Mouse (Mus musculus) CH12.LX (cell line): ENCODE data around the gene Urad. TPM values are rescaled to one million over a fixed set of nuclear protein-coding genes. Genes with fewer than 3 reads are reported as not detected.

Source experiments
- DNase-seq: peaks from one replicate; pipeline ENCODE4 v3.0.0-alpha.2; 2013; ENCODE audit errors: extremely low read depth
- H3K27ac ChIP-seq: 2 replicates; pipeline ENCODE4 v1.5.1; 2012; ENCODE audit warnings: low read depth, mild to moderate bottlenecking, control low read depth, moderate library complexity; ENCODE audit not compliant: insufficient read depth
- H3K27me3 ChIP-seq: replicated peaks from 2 replicates; pipeline ENCODE3; 2012; ENCODE audit warnings: inconsistent platforms
- H3K36me3 ChIP-seq, 2 experiments: replicated peaks in 1 of 2; 2 replicates each; pipeline versions ENCODE3 to v1.6.1; 2012; ENCODE audit warnings: inconsistent platforms in 1 of 2, low read length in 1 of 2, mild to moderate bottlenecking in 1 of 2, mixed read lengths in 1 of 2, moderate library complexity in 1 of 2; ENCODE audit not compliant: control insufficient read depth in 1 of 2, insufficient read depth in 1 of 2
- H3K4me1 ChIP-seq, 2 experiments: 2 replicates each; pipeline ENCODE4 v1.6.1; 2012; ENCODE audit warnings: inconsistent platforms in 1 of 2, moderate library complexity in 1 of 2; ENCODE audit not compliant: insufficient read depth in 2 of 2, control insufficient read depth in 1 of 2
- H3K4me2 ChIP-seq: 2 replicates; pipeline ENCODE4 v1.6.1; 2012; ENCODE audit warnings: low read depth, mild to moderate bottlenecking, control low read depth; ENCODE audit not compliant: poor library complexity, insufficient read depth, severe bottlenecking
- H3K4me3 ChIP-seq, 3 experiments: fragments of 150-350 bp in 1 of 3; sonication (generic) in 1 of 3; replicated peaks in 1 of 3; 2 replicates each; pipeline versions ENCODE3 to v1.5.1; 2011 to 2012; ENCODE audit warnings: low read depth in 2 of 3, low read length in 2 of 3, mild to moderate bottlenecking in 2 of 3, moderate library complexity in 2 of 3, control low read depth in 1 of 3, improper control_type of control experiment in 1 of 3, inconsistent platforms in 1 of 3, mixed read lengths in 1 of 3; ENCODE audit not compliant: poor library complexity in 1 of 3
- H3K79me2 ChIP-seq: replicated peaks from 2 replicates; pipeline ENCODE4 v1.6.1; 2012; ENCODE audit warnings: mild to moderate bottlenecking, moderate library complexity; ENCODE audit not compliant: control insufficient read depth, poor library complexity, insufficient read depth, severe bottlenecking; ENCODE audit errors: extremely low read depth
- H3K9ac ChIP-seq: 2 replicates; pipeline ENCODE4 v1.6.1; 2012; ENCODE audit warnings: low read depth, mild to moderate bottlenecking, control low read depth, moderate library complexity; ENCODE audit not compliant: insufficient read depth
- H3K9me3 ChIP-seq: replicated peaks from 2 replicates; pipeline ENCODE3; 2012; ENCODE audit warnings: low read length, inconsistent platforms, mixed read lengths
- CHD2 ChIP-seq: IDR thresholded peaks from 2 replicates; pipeline ENCODE4 v1.6.1; 2011; ENCODE audit warnings: low read length, improper control_type of control experiment
- CTCF ChIP-seq, 2 experiments: IDR thresholded peaks in 1 of 2; conservative IDR thresholded peaks in 1 of 2; 2 replicates each; pipeline ENCODE4 v1.5.1; 2011 to 2012; ENCODE audit warnings: low read depth in 2 of 2, low read length in 2 of 2, improper control_type of control experiment in 1 of 2, inconsistent platforms in 1 of 2, mild to moderate bottlenecking in 1 of 2, moderate library complexity in 1 of 2
- ELF1 ChIP-seq: IDR thresholded peaks from 2 replicates; pipeline ENCODE4 v1.6.1; 2014; ENCODE audit warnings: low read depth, mild to moderate bottlenecking, inconsistent platforms, low read length, improper control_type of control experiment
- HCFC1 ChIP-seq: IDR thresholded peaks from 2 replicates; pipeline ENCODE4 v1.6.1; 2012; ENCODE audit warnings: low read depth, mild to moderate bottlenecking, inconsistent platforms, low read length, improper control_type of control experiment
- IRF4 ChIP-seq: IDR thresholded peaks from 2 replicates; pipeline ENCODE4 v1.6.1; 2014; ENCODE audit warnings: low read depth, mild to moderate bottlenecking, inconsistent platforms, low read length, improper control_type of control experiment
- JUN ChIP-seq: IDR thresholded peaks from 2 replicates; pipeline ENCODE4 v1.6.1; 2011; ENCODE audit warnings: low read depth, mild to moderate bottlenecking, low read length, improper control_type of control experiment, moderate library complexity; ENCODE audit not compliant: insufficient read depth
- MAX ChIP-seq: IDR thresholded peaks from 2 replicates; pipeline ENCODE4 v1.6.1; 2011; ENCODE audit warnings: low read length, improper control_type of control experiment
- MEF2A ChIP-seq: IDR thresholded peaks from 2 replicates; pipeline ENCODE4 v1.6.1; 2014; ENCODE audit warnings: low read depth, mild to moderate bottlenecking, inconsistent platforms, low read length, improper control_type of control experiment, borderline replicate concordance
- MYC ChIP-seq: IDR thresholded peaks from 2 replicates; pipeline ENCODE4 v1.6.1; 2011; ENCODE audit warnings: low read depth, mild to moderate bottlenecking, improper control_type of control experiment, low read length
- NELFE ChIP-seq: IDR thresholded peaks from 2 replicates; pipeline ENCODE4 v1.6.1; 2011; ENCODE audit warnings: low read depth, low read length, improper control_type of control experiment
- NRF1 ChIP-seq: IDR thresholded peaks from 2 replicates; pipeline ENCODE4 v1.6.1; 2014; ENCODE audit warnings: low read depth, mild to moderate bottlenecking, inconsistent platforms, low read length, improper control_type of control experiment, moderate library complexity
- PAX5 ChIP-seq: IDR thresholded peaks from 2 replicates; pipeline ENCODE4 v1.6.1; 2012; ENCODE audit warnings: low read length, inconsistent platforms, mixed read lengths
- RAD21 ChIP-seq: IDR thresholded peaks from 2 replicates; pipeline ENCODE4 v1.6.1; 2011; ENCODE audit warnings: low read depth, mild to moderate bottlenecking, low read length, improper control_type of control experiment, moderate library complexity
- SMC3 ChIP-seq: IDR thresholded peaks from 2 replicates; pipeline ENCODE4 v1.6.1; 2011; ENCODE audit warnings: low read depth, low read length, improper control_type of control experiment
- TBP ChIP-seq: conservative IDR thresholded peaks from 2 replicates; pipeline ENCODE4 v1.6.1; 2011; ENCODE audit warnings: low read depth, low read length, improper control_type of control experiment
- TCF12 ChIP-seq: IDR thresholded peaks from 2 replicates; pipeline ENCODE4 v1.6.1; 2014; ENCODE audit warnings: low read depth, mild to moderate bottlenecking, inconsistent platforms, low read length, improper control_type of control experiment
- UBTF ChIP-seq: IDR thresholded peaks from 2 replicates; pipeline ENCODE4 v1.6.1; 2012; ENCODE audit warnings: low read depth, mild to moderate bottlenecking, inconsistent platforms, low read length, improper control_type of control experiment, moderate library complexity
- ZC3H11A ChIP-seq: IDR thresholded peaks from 2 replicates; pipeline ENCODE4 v1.6.1; 2012; ENCODE audit warnings: low read depth, mild to moderate bottlenecking, inconsistent platforms, low read length, improper control_type of control experiment
- dilution Hi-C: fragments of 300-500 bp; cut with MboI; formaldehyde crosslinking; loops from 2 replicates; pipeline ENCODE4 v1.14.3; 2020; ENCODE audit warnings: low sequenced_read_pairs; ENCODE audit not compliant: extremely low pct_unique_long_range_greater_than_20kb, extremely low pct_ligation_motif_present
- in situ Hi-C: fragments of 300-500 bp; cut with MboI; formaldehyde crosslinking; loops from 3 replicates; pipeline ENCODE4 v1.14.3; 2019; ENCODE audit warnings: low sequenced_read_pairs, low pct_ligation_motif_present, low pct_unique_long_range_greater_than_20kb, mixed read lengths
- polyA plus RNA-seq: library from polyadenylated mRNA; unstranded; fragments of >175 nt; gene quantifications from 2 replicates; pipeline ENCODE4 v1.2.1, GENCODE M21; 2012; ENCODE audit warnings: low read depth; ENCODE audit not compliant: insufficient read length
- total RNA-seq, 2 experiments: library from RNA; depleted of rRNA; stranded (reverse); fragments of 300-350 nt in 1 of 2; fragments of >200 nt in 1 of 2; gene quantifications; 2 replicates each; pipeline ENCODE4 v1.2.3; 2012 to 2014

Urad gene
- total and polyA plus RNA-seq, 3 experiments, result not detected

- TF ChIP-seq RAD21 (peak; percentile 66), CTCF (conservative IDR thresholded peaks at IDR 0.05 in 1 of 2, IDR thresholded peaks at IDR 0.05 in 1 of 2; ENCODE audit: low read depth in 2 of 2, low read length in 2 of 2) (peak in 1 of 2 experiments; percentile 78; a peak in 2 of 4 replicates), ELF1 (no peak), UBTF (no peak), CHD2 (no peak), JUN (no peak), TBP (no peak), SMC3 (peak; percentile 53)
- no peaks in the 10 kb centered on the region for H3K9me3 ChIP-seq
- dilution Hi-C loops, result no loop called here
- no peak overlapping the region; the same call in 1 of the 2 replicates for H3K4me2 ChIP-seq
- peaks cover 35% of the 10 kb centered on the region for H3K27me3 ChIP-seq
- no peak overlapping the region for H3K4me3 ChIP-seq
- H3K4me1 ChIP-seq, result peaks cover 3 to 9% of the 10 kb centered on the region in 2 experiments; a peak in 2 of 4 replicates
- H3K36me3 ChIP-seq, result no peaks in the 10 kb centered on the region
- H3K79me2 ChIP-seq, result no peaks in the 10 kb centered on the region
- no peak overlapping the region for H3K9ac ChIP-seq
- no peak overlapping the region for H3K27ac ChIP-seq
- in situ Hi-C loops, result no loop called here
- DNase-seq, result peak; percentile 23
Observed at GRCm38 (mm10) chr5:147294121-147294520, 28.1 kb downstream of the Urad start.

GRCm38 (mm10) chr5:147293127-147293910 is 28.9 kb downstream of the Urad start:
- DNase-seq, result peak; percentile 80
- Histone ChIP-seq H3K79me2 (no peaks in the 10 kb centered on the region), H3K4me1 (peaks cover 3 to 9% of the 10 kb centered on the region in 2 experiments; a peak in 2 of 4 replicates), H3K27ac (no peak overlapping the region), H3K9ac (no peak overlapping the region), H3K36me3 (no peaks in the 10 kb centered on the region), H3K4me3 (no peak overlapping the region), H3K4me2 (no peak overlapping the region), H3K27me3 (peaks cover 29% of the 10 kb centered on the region), H3K9me3 (no peaks in the 10 kb centered on the region)
- in situ Hi-C loops (no loop called here), dilution Hi-C loops (no loop called here)
- peak; percentile 16; the same call in 1 of the 2 replicates for TF ChIP-seq ZC3H11A
- peak; percentile 41; the same call in 1 of the 2 replicates for TF ChIP-seq MAX
- TF ChIP-seq HCFC1, result no peak
- peak; percentile 16; the same call in 1 of the 2 replicates for TF ChIP-seq IRF4
- TF ChIP-seq MEF2A, result 0 out of 2 replicates have a peak, but pooled peaks have one; percentile 36
- TF ChIP-seq TCF12, result peak; percentile 70
- peak; percentile 80 for TF ChIP-seq RAD21
- peak; percentile 56; the same call in 1 of the 2 replicates for TF ChIP-seq NELFE
- peak; percentile 61 for TF ChIP-seq MYC
- TF ChIP-seq PAX5, result no peak
- TF ChIP-seq SMC3, result peak; percentile 81
- TF ChIP-seq NRF1, result peak; percentile 64
- TF ChIP-seq ELF1, result no peak
- TF ChIP-seq CTCF (conservative IDR thresholded peaks at IDR 0.05 in 1 of 2, IDR thresholded peaks at IDR 0.05 in 1 of 2; ENCODE audit: low read depth in 2 of 2, low read length in 2 of 2), result peak; percentile 67 to 95
